ENCODE assay signal across 8 mouse cellular contexts in the genomic region with DNA sequence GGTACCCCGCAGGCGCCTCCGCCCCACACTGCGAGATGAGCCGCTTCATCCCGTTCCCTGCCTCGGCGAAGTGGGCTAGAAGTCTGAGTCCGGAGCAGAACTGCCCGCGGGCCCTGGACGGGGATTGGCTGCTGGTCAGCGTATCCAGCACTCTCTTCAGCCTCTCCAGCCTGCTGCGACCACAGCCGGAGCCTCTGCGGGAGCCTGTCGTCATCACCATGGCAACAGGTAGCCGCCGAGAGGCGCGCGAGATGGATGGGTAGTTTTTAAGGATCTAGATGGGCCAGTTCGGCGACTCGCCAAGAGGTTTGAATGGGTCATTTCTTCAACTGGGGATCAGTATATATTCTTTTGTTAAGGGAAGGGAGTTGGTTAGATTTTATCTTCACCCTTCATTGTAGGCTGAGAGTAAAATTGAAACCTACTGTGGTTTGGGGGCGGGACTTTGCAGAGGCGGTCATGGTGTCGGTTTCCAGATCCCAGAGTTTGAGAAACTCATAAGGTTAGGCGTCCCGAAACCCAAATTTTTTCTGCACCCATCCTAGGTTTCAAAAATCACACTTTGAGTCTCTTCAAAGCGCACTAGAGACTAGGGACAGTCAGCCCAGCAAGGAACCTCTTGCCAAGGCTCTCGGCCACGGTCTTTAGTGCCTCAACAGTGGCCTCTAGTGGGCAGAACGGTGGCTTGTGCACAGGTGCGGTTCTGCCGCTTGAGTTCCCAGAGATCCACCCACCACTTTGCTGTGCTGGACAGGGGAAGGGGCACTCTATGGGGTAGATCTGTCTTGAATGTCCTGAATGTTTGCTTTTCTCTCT. TPM values are rescaled to one million over a fixed set of nuclear protein-coding genes. Genes with fewer than 3 reads are reported as not detected.
DNase-seq lines count a peak whose midpoint lies in the region; ATAC-seq and TF ChIP-seq lines count a peak whose summit lies in the region.

No protein-coding gene starts in this region.

- H3K4me3 ChIP-seq in embryonic facial prominence, embryonic 12.5 days = peak overlapping the region; percentile 57
- H3K4me3 ChIP-seq in heart, adult 2 months = peak overlapping the region; percentile 75
- peak overlapping the region; percentile 99 for H3K4me3 ChIP-seq in kidney, adult 2 months (ENCODE audit: insufficient read depth, low read depth, low read length)
- peak overlapping the region; percentile 78 for H3K4me3 ChIP-seq in liver, embryonic 12.5 days
- peak overlapping the region; percentile 72 for H3K4me3 ChIP-seq in stomach, embryonic 15.5 days (replicated peaks)

- peaks cover 8% of the 10 kb centered on the region; the same call in 1 of the 2 replicates for H3K36me3 ChIP-seq in embryonic facial prominence, embryonic 12.5 days
- no peaks in the 10 kb centered on the region for H3K36me3 ChIP-seq in heart, adult 2 months (ENCODE audit: control insufficient read depth, insufficient read depth, low read length)
- H3K36me3 ChIP-seq in kidney, adult 2 months (ENCODE audit: control insufficient read depth, insufficient read depth, low read length) = no peaks in the 10 kb centered on the region
- H3K36me3 ChIP-seq in liver, embryonic 12.5 days = peaks cover 26% of the 10 kb centered on the region
- peaks cover 15% of the 10 kb centered on the region; the same call in 1 of the 2 replicates for H3K36me3 ChIP-seq in stomach, embryonic 15.5 days

- peaks cover 1% of the 10 kb centered on the region; the same call in 1 of the 2 replicates for H3K79me2 ChIP-seq in heart, adult 2 months (replicated peaks; ENCODE audit: control insufficient read depth, insufficient read depth, low read length)

- TF ChIP-seq EP300 in heart, adult 2 months (IDR thresholded peaks at IDR 0.05; ENCODE audit: insufficient read depth, low read depth, low read length) = peak; percentile 70; the same call in 1 of the 2 replicates

- H3K4me2 ChIP-seq in embryonic facial prominence, embryonic 12.5 days (replicated peaks) = peak overlapping the region; percentile 98
- H3K4me2 ChIP-seq in liver, embryonic 12.5 days = peak overlapping the region; percentile 97
- peak overlapping the region; percentile 94 for H3K4me2 ChIP-seq in stomach, embryonic 15.5 days

- H3K27me3 ChIP-seq in embryonic facial prominence, embryonic 12.5 days = 0 out of 2 replicates have a peak, but pooled peaks cover 2% of the 10 kb centered on the region
- H3K27me3 ChIP-seq in heart, adult 2 months (ENCODE audit: control insufficient read depth, insufficient read depth, low read length) = no peaks in the 10 kb centered on the region
- H3K27me3 ChIP-seq in kidney, adult 2 months (replicated peaks; ENCODE audit: control insufficient read depth, insufficient read depth, low read length) = no peaks in the 10 kb centered on the region
- no peaks in the 10 kb centered on the region for H3K27me3 ChIP-seq in liver, embryonic 12.5 days (replicated peaks)
- no peaks in the 10 kb centered on the region for H3K27me3 ChIP-seq in stomach, embryonic 15.5 days (replicated peaks)

- peak overlapping the region; percentile 79 for H3K9ac ChIP-seq in embryonic facial prominence, embryonic 12.5 days
- peak overlapping the region; percentile 85 for H3K9ac ChIP-seq in heart, adult 2 months (ENCODE audit: low read depth, low read length)
- H3K9ac ChIP-seq in liver, embryonic 12.5 days = peak overlapping the region; percentile 84
- H3K9ac ChIP-seq in stomach, embryonic 15.5 days = peak overlapping the region; percentile 70

- ATAC-seq in embryonic facial prominence, embryonic 12.5 days (ENCODE audit: insufficient number of reproducible peaks, insufficient read depth, low FRiP score, low TSS enrichment) = no peak
- ATAC-seq in liver, embryonic 12.5 days = peak; percentile 28
- ATAC-seq in stomach, embryonic 15.5 days (ENCODE audit: insufficient read depth, low FRiP score, low read depth) = peak; percentile 11; the same call in 1 of the 2 replicates

- H3K9me3 ChIP-seq in embryonic facial prominence, embryonic 12.5 days = no peaks in the 10 kb centered on the region
- H3K9me3 ChIP-seq in liver, embryonic 12.5 days (replicated peaks) = peaks cover 18% of the 10 kb centered on the region
- no peaks in the 10 kb centered on the region for H3K9me3 ChIP-seq in stomach, embryonic 15.5 days

- DNase-seq in 416B (ENCODE audit: low read depth) = peak; percentile 92
- DNase-seq in adrenal gland, postnatal 14 days = peak; percentile 90
- peak; percentile 86 to 87 for DNase-seq in heart, adult 2 months
- peak; percentile 91 for DNase-seq in kidney, adult 2 months
- peak; percentile 93 for DNase-seq in naive thymus-derived CD4-positive, alpha-beta T cell, adult 2 months (ENCODE audit: low read depth)

- peak overlapping the region; percentile 78 for H3K27ac ChIP-seq in embryonic facial prominence, embryonic 12.5 days
- peak overlapping the region; percentile 92 for H3K27ac ChIP-seq in heart, adult 2 months
- peak overlapping the region; percentile 92 for H3K27ac ChIP-seq in kidney, adult 2 months (ENCODE audit: insufficient read depth, low read depth, low read length)
- H3K27ac ChIP-seq in liver, embryonic 12.5 days = peak overlapping the region; percentile 91
- peak overlapping the region; percentile 91 for H3K27ac ChIP-seq in stomach, embryonic 15.5 days

- WGBS in embryonic facial prominence, embryonic 12.5 days = under 1% methylated on average over 36 of the region's 36 CpGs
- WGBS in heart, adult 2 months = under 1% methylated on average over 36 of the region's 36 CpGs
- under 1% methylated on average over 36 of the region's 36 CpGs for WGBS in kidney, adult 2 months
- under 1% methylated on average over 36 of the region's 36 CpGs for WGBS in liver, embryonic 12.5 days (ENCODE audit: insufficient replicate concordance)
- under 1% methylated on average over 36 of the region's 36 CpGs for WGBS in stomach, embryonic 15.5 days

- no peak for TF ChIP-seq POLR2A in heart, adult 2 months (IDR thresholded peaks at IDR 0.05; ENCODE audit: insufficient read depth, low read depth, low read length)
- no peak for TF ChIP-seq POLR2A in kidney, adult 2 months (IDR thresholded peaks at IDR 0.05; ENCODE audit: low read depth, low read length)

- peak; percentile 96 for TF ChIP-seq CTCF in heart, adult 2 months (IDR thresholded peaks at IDR 0.05)
- TF ChIP-seq CTCF in kidney, adult 2 months (conservative IDR thresholded peaks at IDR 0.05; ENCODE audit: insufficient read depth, insufficient read length, low read depth, low read length) = peak; percentile 93

- intact Hi-C loops in heart, adult 2 months (cut with DNase I) = loop anchor here (1.0 to 10.0 kb wide), 3 partner anchors 9 to 674 kb away; partner anchors contain the start of genes Ager, Pbx2 and Rgl2

- peaks cover 22% of the 10 kb centered on the region for H3K4me1 ChIP-seq in embryonic facial prominence, embryonic 12.5 days
- peaks cover 3% of the 10 kb centered on the region for H3K4me1 ChIP-seq in heart, adult 2 months (ENCODE audit: control insufficient read depth, insufficient read depth, low read length)
- peaks cover 7% of the 10 kb centered on the region; the same call in 1 of the 2 replicates for H3K4me1 ChIP-seq in kidney, adult 2 months (ENCODE audit: control insufficient read depth, insufficient read depth, low read length)
- H3K4me1 ChIP-seq in liver, embryonic 12.5 days = peaks cover 68% of the 10 kb centered on the region
- peaks cover 19% of the 10 kb centered on the region for H3K4me1 ChIP-seq in stomach, embryonic 15.5 days

RNA-seq across cellular contexts. Expression of gene Zbtb22, which starts 4.8 kb away (rescaled TPM):
- 25.5 and 34.5 TPM in 2 replicates for total RNA-seq in adrenal gland, postnatal 14 days (2021)
- polyA plus RNA-seq in embryonic facial prominence, embryonic 12.5 days (2016; fragmentation: Nextera tagmentation; extraction: Ambion mirVana) = 21.6 and 21.9 TPM in 2 replicates
- 10 to 100 TPM; 13.7 to 18.8 TPM for total RNA-seq in heart, adult 2 months (2021)
- 24.6 and 26.8 TPM in 2 replicates for polyA plus RNA-seq in heart, adult 2 months (2012; rRNA removed)
- polyA plus RNA-seq in kidney, adult 2 months (2012; rRNA removed) = 31.6 and 54.0 TPM in 2 replicates
- 13.6 and 14.8 TPM in 2 replicates for polyA plus RNA-seq in liver, embryonic 12.5 days (2016; fragmentation: Nextera tagmentation; extraction: Ambion mirVana)
- polyA plus RNA-seq in stomach, embryonic 15.5 days (2015; fragmentation: Nextera tagmentation; extraction: Ambion mirVana) = 15.4 and 16.6 TPM in 2 replicates

RNA-seq across cellular contexts. Expression of gene Tapbp, which starts 4.8 kb away (rescaled TPM):
- 132 and 145 TPM in 2 replicates for total RNA-seq in adrenal gland, postnatal 14 days (2021)
- polyA plus RNA-seq in embryonic facial prominence, embryonic 12.5 days (2016; fragmentation: Nextera tagmentation; extraction: Ambion mirVana) = 20.0 and 25.0 TPM in 2 replicates
- 100 to 1,000 TPM in 1 of 2 experiments, 10 to 100 TPM in 1; 98.9 to 124 TPM for total RNA-seq in heart, adult 2 months (2021)
- 62.5 and 75.7 TPM in 2 replicates for polyA plus RNA-seq in heart, adult 2 months (2012; rRNA removed)
- 106 and 112 TPM in 2 replicates for polyA plus RNA-seq in kidney, adult 2 months (2012; rRNA removed)
- polyA plus RNA-seq in liver, embryonic 12.5 days (2016; fragmentation: Nextera tagmentation; extraction: Ambion mirVana) = 29.4 and 30.1 TPM in 2 replicates
- polyA plus RNA-seq in stomach, embryonic 15.5 days (2015; fragmentation: Nextera tagmentation; extraction: Ambion mirVana) = 47.3 and 50.1 TPM in 2 replicates

RNA-seq across cellular contexts. Expression of gene Rgl2, which starts 8.9 kb away (rescaled TPM):
- 53.2 and 80.3 TPM in 2 replicates for total RNA-seq in adrenal gland, postnatal 14 days (2021)
- polyA plus RNA-seq in embryonic facial prominence, embryonic 12.5 days (2016; fragmentation: Nextera tagmentation; extraction: Ambion mirVana) = 60.9 and 64.8 TPM in 2 replicates
- 10 to 100 TPM; 33.2 to 36.0 TPM for total RNA-seq in heart, adult 2 months (2021)
- 89.1 and 101 TPM in 2 replicates for polyA plus RNA-seq in heart, adult 2 months (2012; rRNA removed)
- polyA plus RNA-seq in kidney, adult 2 months (2012; rRNA removed) = 61.8 and 78.6 TPM in 2 replicates
- polyA plus RNA-seq in liver, embryonic 12.5 days (2016; fragmentation: Nextera tagmentation; extraction: Ambion mirVana) = 17.3 and 18.4 TPM in 2 replicates
- polyA plus RNA-seq in stomach, embryonic 15.5 days (2015; fragmentation: Nextera tagmentation; extraction: Ambion mirVana) = 38.5 and 43.6 TPM in 2 replicates

RNA-seq across cellular contexts. Expression of gene Daxx, which starts 11.3 kb away (rescaled TPM):
- 27.7 and 32.0 TPM in 2 replicates for total RNA-seq in adrenal gland, postnatal 14 days (2021)
- polyA plus RNA-seq in embryonic facial prominence, embryonic 12.5 days (2016; fragmentation: Nextera tagmentation; extraction: Ambion mirVana) = 70.1 and 72.8 TPM in 2 replicates
- 10 to 100 TPM; 11.5 to 16.4 TPM for total RNA-seq in heart, adult 2 months (2021)
- 18.5 and 20.5 TPM in 2 replicates for polyA plus RNA-seq in heart, adult 2 months (2012; rRNA removed)
- 33.3 and 35.0 TPM in 2 replicates for polyA plus RNA-seq in kidney, adult 2 months (2012; rRNA removed)
- 33.4 and 37.1 TPM in 2 replicates for polyA plus RNA-seq in liver, embryonic 12.5 days (2016; fragmentation: Nextera tagmentation; extraction: Ambion mirVana)
- 39.1 and 41.5 TPM in 2 replicates for polyA plus RNA-seq in stomach, embryonic 15.5 days (2015; fragmentation: Nextera tagmentation; extraction: Ambion mirVana)

RNA-seq across cellular contexts. Expression of gene Platr17, which starts 15.6 kb away (rescaled TPM):
- total RNA-seq in adrenal gland, postnatal 14 days (2021) = not detected in 2 replicates
- polyA plus RNA-seq in embryonic facial prominence, embryonic 12.5 days (2016; fragmentation: Nextera tagmentation; extraction: Ambion mirVana) = 0.35 and 0.38 TPM in 2 replicates
- total RNA-seq in heart, adult 2 months (2021) = not detected
- not detected in 2 replicates for polyA plus RNA-seq in heart, adult 2 months (2012; rRNA removed)
- not detected in 2 replicates for polyA plus RNA-seq in kidney, adult 2 months (2012; rRNA removed)
- polyA plus RNA-seq in liver, embryonic 12.5 days (2016; fragmentation: Nextera tagmentation; extraction: Ambion mirVana) = 0.51 and 0.78 TPM in 2 replicates
- polyA plus RNA-seq in stomach, embryonic 15.5 days (2015; fragmentation: Nextera tagmentation; extraction: Ambion mirVana) = 0.95 and 1.1 TPM in 2 replicates
